Mouse (Mus musculus) bone marrow macrophage, adult 2 months (primary cell): Measurements from ENCODE around the gene Sept11.

Source experiments
- CTCF ChIP-seq: IDR thresholded peaks from 2 replicates; pipeline ENCODE4 v1.5.1; 2012; ENCODE audit warnings: low read depth, mild to moderate bottlenecking, low read length, moderate library complexity
- POLR2A ChIP-seq: IDR thresholded peaks from 2 replicates; pipeline ENCODE4 v1.6.1; 2012; ENCODE audit warnings: mild to moderate bottlenecking, low read depth, low read length, borderline replicate concordance

GRCm38 (mm10) chr5:93189607-93190006, 96.4 kb downstream of the Sept11 start:
- TF ChIP-seq CTCF (no peak), POLR2A (no peak)
